Mouse (Mus musculus): Measurements from ENCODE around the gene Gltp. TPM values are rescaled to one million over a fixed set of nuclear protein-coding genes. Genes with fewer than 3 reads are reported as not detected.

The Gltp gene
- total RNA-seq, 1 experiment from 2014 or later: 66.2 TPM

DNA sequence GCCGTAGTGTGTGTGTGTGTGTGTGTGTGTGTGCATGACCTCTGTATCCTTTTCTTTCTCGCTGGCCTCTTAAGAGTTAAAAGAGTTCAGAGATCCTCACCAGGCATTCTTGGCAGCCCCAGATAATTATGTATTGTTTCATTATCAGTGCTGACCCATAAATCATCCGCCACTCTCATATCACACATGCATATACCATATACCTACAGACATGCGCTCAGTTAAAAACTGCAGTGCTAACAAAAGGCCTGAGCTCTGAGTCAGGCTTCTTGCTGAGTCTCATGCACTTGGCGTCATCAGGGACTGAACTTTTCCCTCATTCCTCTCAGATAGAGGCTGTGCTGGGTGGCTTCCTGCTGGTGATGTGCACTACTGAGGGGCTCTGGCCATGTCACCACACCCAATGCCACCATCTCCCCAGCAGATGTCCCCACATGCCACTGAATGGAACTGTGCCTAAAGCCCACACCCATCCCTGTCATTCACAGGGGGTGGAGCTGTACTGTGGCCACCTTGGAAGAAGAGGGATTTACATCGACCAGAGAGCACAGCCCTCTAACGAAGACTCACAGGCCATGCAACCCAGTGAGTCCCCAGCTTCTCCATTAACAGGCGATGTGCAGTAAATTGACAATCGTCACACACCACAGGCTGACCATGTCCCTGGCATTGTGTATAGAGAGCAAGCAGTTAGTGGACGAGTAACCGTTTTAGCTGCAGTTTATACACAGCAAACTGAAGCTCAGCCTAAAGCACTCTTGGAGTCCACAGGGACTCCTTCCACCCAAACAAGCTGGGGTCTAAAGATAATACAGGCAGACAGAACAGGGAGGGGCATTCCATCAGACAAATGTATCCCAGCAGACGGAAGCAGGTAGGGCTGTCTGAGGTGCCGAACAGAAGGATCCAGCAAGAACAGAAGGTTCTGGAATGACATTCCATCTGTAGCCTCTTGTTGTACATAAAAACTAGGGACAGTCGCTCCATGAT, 11.9 kb upstream of the Gltp start:
- no peak for DNase-seq

DNA sequence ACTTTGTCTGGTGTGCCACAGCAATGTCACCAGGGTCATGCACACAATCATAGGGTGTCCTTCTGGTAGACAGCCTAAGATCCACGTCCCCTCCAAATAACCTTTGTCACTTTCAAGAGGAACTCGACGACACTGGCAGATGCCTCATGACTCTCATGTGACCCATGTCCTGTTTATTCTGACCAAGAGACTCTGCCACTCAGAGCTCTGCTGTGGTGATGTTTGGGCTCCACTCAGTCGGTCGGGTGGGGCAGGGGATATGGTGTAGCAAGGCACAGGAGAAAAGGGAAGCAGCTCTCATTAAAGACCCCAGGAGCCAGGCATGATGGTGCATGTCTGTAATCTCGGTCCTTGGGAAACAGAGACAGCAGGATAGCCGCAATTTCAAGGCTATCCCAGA, 8.2 kb upstream of the Gltp start:
- no peak for DNase-seq

DNA sequence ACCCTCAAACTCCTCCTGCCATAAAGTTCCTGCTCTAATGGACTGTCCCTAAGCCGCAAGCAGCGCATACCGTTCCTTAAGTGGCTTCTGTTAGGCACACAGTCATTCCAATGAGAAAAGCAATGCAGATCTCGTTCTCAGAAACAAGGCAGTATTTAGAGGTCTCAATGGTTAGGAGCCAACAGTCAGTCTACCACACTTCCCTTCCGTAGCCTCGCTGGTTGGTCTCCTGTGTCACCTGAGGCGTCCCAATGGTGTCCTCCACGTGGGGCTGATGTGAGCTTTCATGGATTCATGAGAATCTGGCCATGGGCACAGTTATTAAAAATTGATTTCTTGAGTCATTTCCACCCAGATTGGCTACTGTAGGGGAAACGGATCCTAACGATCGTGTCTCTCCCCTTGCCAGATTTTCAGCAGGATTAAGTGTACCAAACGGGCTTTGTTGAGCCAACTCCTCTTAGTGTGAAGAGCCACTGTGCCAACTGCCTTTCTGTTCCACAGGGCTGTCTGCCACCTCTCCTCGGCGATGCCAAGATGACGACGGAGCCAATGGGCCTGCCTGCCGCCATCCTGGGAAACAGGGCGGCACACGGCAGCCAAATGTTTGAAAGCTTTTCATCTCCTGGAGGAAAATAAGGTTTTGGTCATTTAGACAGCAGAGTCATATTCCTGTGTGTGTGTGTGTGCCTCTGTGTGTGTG, 7.4 kb upstream of the Gltp start:
- peak; percentile 53 for DNase-seq

GRCm38 (mm10) chr5:114696939-114697338, 6.2 kb upstream of the Gltp start:
- no peak for DNase-seq

DNA sequence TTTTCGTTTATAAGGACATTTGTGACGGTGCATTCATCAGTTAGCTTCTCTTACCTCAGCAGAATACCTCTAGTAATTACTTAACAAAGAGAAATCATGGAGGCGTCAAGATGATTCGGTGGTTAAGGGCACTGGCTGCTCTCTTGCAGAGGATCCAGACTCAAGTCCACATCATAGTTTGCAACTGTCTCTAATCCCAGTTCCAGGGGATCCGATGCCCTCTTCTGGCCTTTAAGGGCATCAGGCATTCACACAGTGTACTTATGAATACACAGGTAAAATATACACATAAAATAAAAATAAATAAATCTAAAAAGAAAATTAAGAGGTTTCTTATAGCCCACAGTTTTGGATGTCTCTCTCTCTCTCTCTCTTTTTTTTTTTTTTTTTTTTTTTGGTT, 5.0 kb upstream of the Gltp start:
- DNase-seq: no peak

DNA sequence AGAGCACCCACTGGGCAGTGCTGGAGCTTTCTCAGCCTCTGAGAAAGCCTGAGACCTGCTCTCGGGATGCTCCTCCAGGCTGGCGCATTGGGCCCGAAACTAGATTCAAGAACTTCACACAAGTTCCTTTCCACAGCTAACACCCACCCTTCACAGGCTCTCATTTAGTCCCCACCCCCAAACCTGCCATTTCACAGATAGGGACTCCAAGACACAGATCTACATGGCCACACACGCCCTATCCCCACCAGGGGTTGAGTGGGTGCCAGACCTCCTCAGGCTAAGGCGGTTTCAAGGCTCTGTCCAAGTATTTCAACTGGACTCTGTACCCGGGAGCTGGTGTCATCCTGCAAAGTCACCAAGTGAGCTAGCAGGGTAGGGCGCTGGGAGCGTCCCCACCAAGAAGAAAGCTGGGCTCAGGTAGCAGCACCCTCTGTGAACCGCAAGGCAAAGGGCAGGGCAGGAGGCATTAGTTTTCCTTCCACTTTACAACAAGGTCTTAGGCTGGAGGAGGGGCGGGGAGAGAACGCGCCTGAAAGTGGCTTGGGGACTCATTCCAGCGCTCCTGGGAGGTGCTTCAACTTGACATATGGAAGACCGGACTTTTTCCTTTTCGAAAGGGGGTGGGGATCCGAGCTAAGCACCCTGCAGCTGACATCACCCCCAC, 951 bp downstream of the Gltp start:
- DNase-seq: no peak

- no peak for DNase-seq
Observed at GRCm38 (mm10) chr5:114688703-114689102, 2.1 kb downstream of the Gltp start.

GRCm38 (mm10) chr5:114687901-114688300, 2.9 kb downstream of the Gltp start:
- no peak for DNase-seq

DNA sequence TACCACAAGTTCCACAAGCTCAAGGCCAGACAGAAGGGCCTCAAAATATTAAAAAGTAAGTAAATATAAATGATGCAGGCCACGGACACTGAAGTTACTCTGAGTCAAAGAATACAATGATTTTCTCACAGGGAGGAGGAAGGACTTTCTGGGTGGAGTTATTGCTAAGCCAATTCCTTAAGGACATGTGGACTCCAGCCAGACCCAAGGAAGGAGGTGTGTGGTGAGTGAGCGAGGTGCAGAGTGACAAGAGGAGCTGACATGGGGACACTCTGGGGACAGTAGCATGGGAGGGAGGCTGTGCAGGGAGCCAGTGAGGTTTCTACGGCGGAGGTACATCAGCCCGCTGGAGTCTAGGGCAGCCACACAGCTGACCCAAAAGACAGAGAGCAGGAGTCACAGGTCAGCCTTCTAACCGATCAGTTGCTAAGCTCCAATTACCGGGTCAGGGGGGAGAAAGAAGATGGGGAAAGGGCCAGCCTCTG, 4.0 kb downstream of the Gltp start:
- DNase-seq: no peak

DNA sequence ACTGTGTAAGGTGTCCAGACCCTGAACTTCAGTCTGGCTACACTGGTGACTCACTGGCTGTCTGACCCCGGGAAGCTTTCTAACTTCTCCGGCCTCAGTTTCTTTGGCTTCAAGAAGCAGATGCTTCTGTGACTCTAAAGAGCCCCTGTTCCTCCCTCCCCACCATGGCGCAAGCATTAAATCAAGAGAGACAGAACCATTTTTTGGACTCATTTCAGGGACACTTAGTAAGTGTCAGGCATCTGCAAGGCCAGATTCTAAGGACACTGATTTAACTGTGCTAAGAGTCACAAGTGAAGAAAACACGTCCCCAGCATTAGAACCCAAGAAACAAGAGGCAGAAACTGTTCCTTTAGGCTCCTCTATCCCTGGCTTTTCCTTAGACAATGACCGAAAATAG, 4.8 kb downstream of the Gltp start:
- DNase-seq: no peak

DNA sequence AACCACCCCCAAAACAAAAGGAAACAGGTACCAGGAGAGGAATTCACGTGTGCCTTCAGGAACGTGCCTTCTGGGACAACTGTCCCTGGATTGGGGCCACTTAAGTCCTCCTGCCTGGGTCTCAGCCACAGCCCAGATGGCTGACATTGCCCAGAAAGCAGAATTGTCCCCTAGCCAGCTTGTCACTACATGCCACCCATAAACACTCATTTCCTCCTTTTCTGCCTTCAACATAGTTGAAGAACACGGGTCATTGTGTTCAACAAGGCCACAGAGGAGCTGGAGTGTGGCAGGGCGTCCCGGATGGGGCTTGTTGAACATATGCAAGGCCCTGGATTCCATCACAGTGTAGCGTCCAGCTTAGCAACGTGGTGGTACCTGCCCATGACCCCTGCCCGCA, 9.1 kb downstream of the Gltp start:
- DNase-seq: no peak

- no peak for DNase-seq
Observed at GRCm38 (mm10) chr5:114680676-114681285, 10.0 kb downstream of the Gltp start.

GRCm38 (mm10) chr5:114679841-114680591, 10.8 kb downstream of the Gltp start:
- no peak for DNase-seq

GRCm38 (mm10) chr5:114674594-114674993, 16.2 kb downstream of the Gltp start:
- DNase-seq: no peak

DNA sequence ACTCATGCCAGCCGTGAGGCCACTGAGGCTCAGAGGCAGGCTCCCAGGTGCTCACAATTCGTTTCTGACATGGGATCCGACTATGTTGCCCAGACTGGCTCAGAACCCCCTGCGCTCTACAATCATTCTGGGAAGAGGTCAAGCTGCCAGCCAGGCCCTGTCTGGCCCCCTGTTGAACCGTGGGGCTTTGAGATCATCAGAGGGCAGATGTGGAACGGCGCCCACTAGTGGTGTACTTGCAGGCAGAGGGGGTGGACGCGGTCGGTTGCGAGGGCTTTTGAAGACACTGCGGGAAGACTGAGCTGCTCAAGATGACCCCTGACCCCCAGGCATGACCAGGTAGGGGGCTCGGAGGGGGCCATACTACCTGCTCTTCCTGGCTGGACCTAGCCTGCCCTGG, 17.7 kb downstream of the Gltp start:
- no peak for DNase-seq

GRCm38 (mm10) chr5:114669014-114669413, 21.8 kb downstream of the Gltp start:
- DNase-seq: no peak

GRCm38 (mm10) chr5:114667228-114667856, 23.4 kb downstream of the Gltp start:
- peak; percentile 99 for DNase-seq

- no peak for DNase-seq
Observed at GRCm38 (mm10) chr5:114666659-114667058, 24.1 kb downstream of the Gltp start.

DNA sequence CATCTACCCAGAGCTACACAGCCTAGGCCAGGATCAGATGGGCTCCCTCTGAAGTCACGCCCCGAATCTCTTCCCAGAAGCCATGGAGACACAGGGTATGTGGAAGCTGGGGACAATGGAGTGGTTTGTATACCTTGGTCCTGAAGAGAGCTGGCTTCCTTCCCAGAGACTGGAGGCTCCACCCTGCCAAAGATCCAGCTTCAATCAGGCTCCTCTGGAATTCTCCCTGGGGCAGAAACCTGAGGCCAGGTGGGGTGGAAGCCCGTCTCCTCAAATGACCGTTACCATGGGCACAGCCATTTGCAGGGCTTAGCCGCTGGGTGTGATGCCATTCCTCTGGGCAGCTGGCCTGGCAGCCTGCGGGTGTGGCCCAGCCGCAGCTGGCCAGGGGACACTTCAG, 26.0 kb downstream of the Gltp start:
- DNase-seq: no peak

- DNase-seq: no peak
Observed at GRCm38 (mm10) chr5:114664139-114664538, 26.6 kb downstream of the Gltp start.

DNA sequence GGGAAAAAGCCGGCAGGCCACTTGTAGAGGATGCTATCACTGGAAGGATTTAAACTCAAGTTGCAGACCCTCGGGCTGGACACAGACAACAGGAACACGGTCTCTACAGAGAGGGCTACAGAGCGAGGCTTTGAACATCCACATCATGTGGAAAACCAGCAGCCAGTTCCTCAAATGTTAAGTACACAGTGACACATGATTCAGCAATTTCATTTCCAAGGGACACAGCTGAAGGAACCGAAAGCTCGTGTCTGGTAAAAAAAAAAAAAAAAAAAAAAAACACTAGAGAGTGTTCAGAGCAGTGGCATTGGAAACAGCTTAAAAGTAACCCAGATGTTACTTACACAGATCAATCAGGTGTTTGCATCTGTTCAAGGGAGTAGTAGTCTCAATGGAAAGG, 29.8 kb downstream of the Gltp start:
- no peak for DNase-seq

Measured in adrenal gland, postnatal 25 days (tissue).